Mouse (Mus musculus) embryonic facial prominence, embryonic 14.5 days (tissue): Measurements from ENCODE around the gene Lin7b. TPM values are rescaled to one million over a fixed set of nuclear protein-coding genes. Genes with fewer than 3 reads are reported as not detected.

ENCODE experiments used
- ATAC-seq: fragments of 200-750 bp; cut with Nextera tagmentation; 2 replicates; pipeline ENCODE4 v1.8.0; 2017; ENCODE audit warnings: low read depth, moderate number of reproducible peaks, moderate TSS enrichment
- DNase-seq: peaks from one replicate; pipeline ENCODE4 v3.0.0-alpha.2; 2015; ENCODE audit warnings: low spot score
- H3K27ac ChIP-seq: fragments of 300-500 bp; sonication (generic); replicated peaks from 2 replicates; pipeline ENCODE4 v1.5.1; 2014; ENCODE audit warnings: low read depth, mild to moderate bottlenecking, low read length, moderate library complexity
- H3K27me3 ChIP-seq: fragments of 300-500 bp; sonication (generic); replicated peaks from 2 replicates; pipeline ENCODE4 v1.6.1; 2014; ENCODE audit warnings: low read length; ENCODE audit not compliant: control insufficient read depth, insufficient read depth
- H3K36me3 ChIP-seq: fragments of 300-500 bp; sonication (generic); 2 replicates; pipeline ENCODE4 v1.6.1; 2014; ENCODE audit warnings: low read length, mixed read lengths; ENCODE audit not compliant: control insufficient read depth, insufficient read depth
- H3K4me1 ChIP-seq: fragments of 300-500 bp; sonication (generic); 2 replicates; pipeline ENCODE4 v1.6.1; 2014; ENCODE audit warnings: antibody characterized with exemption, low read length; ENCODE audit not compliant: control insufficient read depth, insufficient read depth
- H3K4me2 ChIP-seq: fragments of 300-500 bp; sonication (generic); 2 replicates; pipeline ENCODE4 v1.6.1; 2014; ENCODE audit warnings: low read depth, mild to moderate bottlenecking, low read length, moderate library complexity, mixed read lengths
- H3K4me3 ChIP-seq: fragments of 300-500 bp; sonication (generic); 2 replicates; pipeline ENCODE4 v1.5.1; 2014; ENCODE audit warnings: low read depth, mild to moderate bottlenecking, low read length
- H3K9ac ChIP-seq: fragments of 300-500 bp; sonication (generic); 2 replicates; pipeline ENCODE4 v1.6.1; 2014; ENCODE audit warnings: low read depth, mild to moderate bottlenecking, low read length, moderate library complexity, mixed read lengths
- H3K9me3 ChIP-seq: fragments of 300-500 bp; sonication (generic); 2 replicates; pipeline ENCODE4 v1.6.1; 2016; ENCODE audit warnings: low read length; ENCODE audit not compliant: control insufficient read depth
- WGBS: fragments of 180-500 bp; shearing (Covaris S2); extraction: QIAGEN DNeasy Blood & Tissue Kit; methylation state at CpG from one replicate; pipeline ENCODE4 v1.1.7; 2014; 5-methylcytosine and 5-hydroxymethylcytosine counted together
- polyA plus RNA-seq: library from polyadenylated mRNA; unstranded; fragments of >200 nt; fragmentation: Nextera tagmentation; extraction: Ambion mirVana; gene quantifications from 2 replicates; pipeline ENCODE4 v1.2.1, GENCODE M21; 2014

Gene Lin7b
- polyA plus RNA-seq, 1 experiment from 2014 or later, result 2.4 TPM

DNA sequence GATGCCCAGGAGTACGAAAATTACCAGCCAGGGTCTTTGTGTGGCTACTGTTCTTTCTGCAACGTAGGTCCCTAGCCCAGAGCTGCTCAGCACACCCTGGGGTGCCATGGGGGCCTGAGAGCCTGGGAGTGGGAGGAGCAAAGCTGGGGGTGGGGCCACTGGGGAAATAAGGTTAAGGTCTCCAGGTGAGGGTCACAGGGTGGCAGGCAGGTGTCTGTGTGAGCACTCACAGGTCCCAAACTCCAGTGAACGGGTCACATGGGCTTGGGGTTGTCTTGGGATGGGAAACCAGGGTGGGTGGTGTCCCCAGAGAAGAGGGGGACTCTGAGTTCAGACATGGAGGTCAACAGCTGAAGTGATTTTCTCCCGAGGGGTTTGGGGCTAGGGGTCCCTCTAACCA is 32.9 kb downstream of the Lin7b start:
- ATAC-seq (no peak), DNase-seq (no peak)
- H3K4me1 ChIP-seq, result peaks cover 48% of the 10 kb centered on the region
- no peak overlapping the region; the same call in 1 of the 2 replicates for H3K4me3 ChIP-seq
- no peak overlapping the region for H3K9ac ChIP-seq
- H3K9me3 ChIP-seq, result no peaks in the 10 kb centered on the region
- 17% methylated on average over 4 of the region's 4 CpGs for WGBS
- peak overlapping the region; percentile 87; the same call in 1 of the 2 replicates for H3K4me2 ChIP-seq
- H3K27me3 ChIP-seq, result no peaks in the 10 kb centered on the region
- no peak overlapping the region for H3K27ac ChIP-seq
- H3K36me3 ChIP-seq, result no peaks in the 10 kb centered on the region

DNA sequence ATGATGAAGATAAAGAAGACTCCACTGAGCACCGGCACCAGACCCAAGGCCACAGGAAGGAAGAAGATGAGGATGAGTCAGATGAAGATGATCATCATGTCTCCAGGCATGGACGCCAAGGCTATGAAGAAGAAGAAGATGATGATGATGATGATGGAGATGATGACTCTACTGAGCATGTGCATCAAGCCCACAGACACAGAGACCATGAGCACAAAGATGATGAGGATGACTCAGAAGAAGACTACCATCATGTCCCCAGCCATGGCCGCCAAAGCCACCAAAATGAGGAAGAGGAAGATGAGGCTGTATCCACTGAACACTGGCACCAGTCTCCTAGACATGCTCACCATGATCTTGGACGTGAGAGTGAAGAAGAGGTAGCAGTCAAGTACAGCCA is 34.1 kb downstream of the Lin7b start:
- DNase-seq, result no peak
- Histone ChIP-seq H3K36me3 (no peaks in the 10 kb centered on the region), H3K27me3 (no peaks in the 10 kb centered on the region), H3K9ac (no peak overlapping the region), H3K4me1 (peaks cover 47% of the 10 kb centered on the region), H3K27ac (no peak overlapping the region), H3K4me2 (no peak overlapping the region), H3K9me3 (no peaks in the 10 kb centered on the region), H3K4me3 (no peak overlapping the region)
- ATAC-seq, result no peak
- 96% methylated on average over 4 of the region's 4 CpGs for WGBS

DNA sequence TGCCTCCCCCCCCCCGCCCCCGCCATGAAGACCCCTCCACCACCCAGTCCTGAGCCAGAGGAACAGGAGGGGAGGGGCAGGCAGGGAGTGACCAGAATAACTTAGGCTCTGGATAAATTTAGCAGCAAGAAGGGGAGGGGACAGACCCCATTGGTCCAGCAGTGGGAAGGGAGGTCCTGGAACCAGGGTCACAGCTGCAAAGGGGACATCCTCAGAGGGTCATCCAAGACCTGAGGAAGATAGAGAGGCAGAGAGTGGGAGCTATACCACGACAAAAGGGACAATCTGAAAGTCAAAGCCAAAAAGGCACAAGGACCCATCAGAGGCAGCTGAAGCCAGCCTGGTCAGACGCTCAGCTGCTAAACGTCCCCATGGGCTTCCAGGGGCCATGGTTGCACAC is 35.3 kb downstream of the Lin7b start, which contains the start of gene Hrc:
Gene Hrc (plus strand): TSS at position 235 of the 400 bp plus-strand sequence.
- Histone ChIP-seq H3K9ac (peak within 1 kb of the TSS; percentile 35), H3K27me3 (no peaks in the 10 kb centered on the region), H3K4me3 (peak within 1 kb of the TSS; percentile 72), H3K27ac (peak within 1 kb of the TSS; percentile 92), H3K4me2 (peak within 1 kb of the TSS; percentile 80), H3K36me3 (no peaks in the 10 kb centered on the region), H3K4me1 (peaks cover 37% of the 10 kb centered on the region), H3K9me3 (no peaks in the 10 kb centered on the region)
- ATAC-seq (no peak), DNase-seq (peak; percentile 41)
- WGBS, result 39% methylated on average over 5 of the region's 5 CpGs

DNA sequence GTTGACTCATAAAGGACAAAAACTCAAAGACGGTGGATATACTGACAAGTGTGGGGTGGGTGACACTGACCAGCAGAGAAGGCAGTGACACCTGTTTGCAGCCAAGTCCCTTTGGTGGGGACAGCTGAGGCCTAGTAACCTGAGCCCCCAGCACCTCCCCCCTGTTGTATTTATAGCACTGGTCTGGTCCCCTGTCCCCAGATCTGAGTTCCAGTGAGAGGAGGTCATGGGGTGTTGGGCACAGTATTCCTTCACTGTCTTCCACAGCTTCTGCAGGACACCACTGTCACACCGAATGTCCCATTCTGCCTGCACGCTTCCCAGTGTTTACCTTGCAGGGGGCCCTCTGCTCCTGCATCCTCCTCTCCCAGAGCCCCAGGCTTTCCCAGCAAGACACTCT is 35.8 kb downstream of the Lin7b start:
- H3K4me2 ChIP-seq, result peak overlapping the region; percentile 80
- H3K27ac ChIP-seq, result peak overlapping the region; percentile 92
- DNase-seq, result peak; percentile 57
- H3K9ac ChIP-seq, result peak overlapping the region; percentile 35
- H3K27me3 ChIP-seq, result no peaks in the 10 kb centered on the region
- no peaks in the 10 kb centered on the region for H3K36me3 ChIP-seq
- ATAC-seq, result no peak
- WGBS, result 24% methylated on average over 2 of the region's 3 CpGs
- H3K4me3 ChIP-seq, result no peak overlapping the region
- H3K9me3 ChIP-seq, result no peaks in the 10 kb centered on the region
- H3K4me1 ChIP-seq, result peaks cover 32% of the 10 kb centered on the region

DNA sequence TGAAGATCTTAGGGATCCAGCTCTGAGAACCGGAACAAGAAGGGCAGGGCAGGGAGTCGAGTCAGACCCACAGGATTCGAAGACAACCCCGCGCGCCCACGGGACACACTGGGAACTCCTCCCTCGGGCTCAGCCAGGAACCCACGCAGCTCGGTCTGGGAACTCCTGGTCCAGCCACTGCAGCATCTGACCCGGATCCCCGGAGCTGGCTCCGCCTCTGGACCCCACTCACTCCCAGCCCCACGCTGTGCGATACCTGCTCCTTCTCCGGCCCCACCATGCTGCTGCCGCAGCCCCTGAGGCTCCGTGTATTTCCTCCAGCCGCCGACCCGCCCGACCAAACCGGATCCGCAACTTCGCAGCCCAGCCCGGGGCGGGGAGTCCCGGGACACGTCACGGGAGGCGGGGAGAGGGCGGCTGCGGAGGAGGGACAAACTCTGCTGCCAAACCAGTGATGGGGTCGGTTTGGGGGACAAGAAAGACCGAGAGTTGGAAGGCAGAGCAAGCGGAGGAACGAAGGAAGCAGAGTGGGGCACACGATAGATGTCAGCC is 36.9 kb downstream of the Lin7b start, which contains the start of gene Trpm4:
Gene Trpm4 (minus strand): TSS at position 350 of the 552 bp plus-strand sequence.
- Histone ChIP-seq H3K27ac (peak within 1 kb of the TSS; percentile 92), H3K4me3 (peak within 1 kb of the TSS; percentile 72), H3K9ac (peak within 1 kb of the TSS; percentile 77), H3K4me1 (peaks cover 21% of the 10 kb centered on the region), H3K4me2 (peak within 1 kb of the TSS; percentile 80), H3K27me3 (no peaks in the 10 kb centered on the region), H3K36me3 (no peaks in the 10 kb centered on the region), H3K9me3 (no peaks in the 10 kb centered on the region)
- ATAC-seq (peak; percentile 84), DNase-seq (peak; percentile 94)
- under 1% methylated on average over 33 of the region's 38 CpGs for WGBS

DNA sequence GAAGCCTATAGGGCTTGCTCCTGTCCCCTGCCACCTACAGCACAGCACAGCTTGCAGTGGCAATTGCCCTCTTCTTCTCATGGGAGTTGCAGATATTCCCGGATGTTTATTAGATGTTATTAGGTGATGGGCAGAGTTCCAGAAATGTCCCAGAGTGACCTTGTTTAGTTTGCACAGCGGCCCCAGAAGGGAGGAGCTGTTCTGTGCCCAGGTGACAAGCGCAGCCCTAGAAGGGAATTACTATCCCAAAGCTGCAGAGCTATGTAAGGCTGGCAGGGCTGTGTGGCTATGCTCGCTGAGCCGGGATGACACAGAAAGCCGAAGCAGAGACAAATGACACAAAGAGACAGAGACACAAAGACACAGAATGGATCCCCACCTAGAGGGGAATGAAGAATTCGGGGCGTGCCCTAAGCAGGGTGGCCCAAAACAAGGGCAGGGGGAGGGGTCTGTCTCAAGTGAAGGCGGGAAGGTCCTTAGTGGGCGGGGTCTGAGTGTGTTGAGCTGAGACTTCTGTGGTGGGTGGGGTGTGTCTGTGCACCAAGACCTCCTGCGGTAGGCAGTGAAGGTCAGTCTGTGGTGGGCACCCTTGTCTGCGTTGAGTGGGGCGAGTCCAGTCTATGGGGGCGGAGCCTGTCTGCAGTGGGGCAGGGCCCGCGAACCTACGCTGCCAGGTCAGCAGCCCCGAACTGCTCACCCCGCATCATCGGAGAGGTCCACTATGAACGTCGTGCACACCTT is 37.5 kb downstream of the Lin7b start:
- H3K36me3 ChIP-seq, result no peaks in the 10 kb centered on the region
- H3K4me1 ChIP-seq, result peaks cover 20% of the 10 kb centered on the region
- H3K9me3 ChIP-seq, result no peaks in the 10 kb centered on the region
- peak overlapping the region; percentile 80 for H3K4me2 ChIP-seq
- H3K4me3 ChIP-seq, result peak overlapping the region; percentile 72
- H3K9ac ChIP-seq, result peak overlapping the region; percentile 77
- DNase-seq (peak; percentile 92), ATAC-seq (peak; percentile 58)
- no peaks in the 10 kb centered on the region for H3K27me3 ChIP-seq
- H3K27ac ChIP-seq, result peak overlapping the region; percentile 92
- 3% methylated on average over 13 of the region's 22 CpGs for WGBS

DNA sequence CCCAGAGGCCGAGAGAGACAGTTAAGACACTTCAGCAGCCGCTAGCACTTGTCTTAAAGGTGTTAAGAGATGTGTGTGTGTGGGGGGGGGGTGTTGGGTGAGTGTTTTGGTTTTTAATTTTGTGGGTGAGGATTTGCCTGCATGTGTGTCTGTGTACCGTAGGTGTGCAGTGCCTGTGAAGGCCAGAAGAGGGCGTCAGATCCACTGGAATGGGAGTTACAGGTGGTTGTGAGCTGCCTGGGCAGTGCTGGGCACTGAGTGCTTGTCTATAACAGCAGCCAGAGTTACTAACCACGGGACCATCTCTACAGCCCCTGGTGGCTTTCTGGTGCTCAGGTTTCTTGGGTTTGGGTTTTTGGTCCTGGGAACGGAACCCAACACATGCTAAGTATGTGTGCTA is 38.9 kb downstream of the Lin7b start:
- ATAC-seq (no peak), DNase-seq (no peak)
- Histone ChIP-seq H3K9ac (no peak overlapping the region), H3K36me3 (peaks cover 3% of the 10 kb centered on the region; the same call in 1 of the 2 replicates), H3K4me2 (no peak overlapping the region), H3K9me3 (no peaks in the 10 kb centered on the region), H3K27me3 (no peaks in the 10 kb centered on the region), H3K27ac (no peak overlapping the region), H3K4me3 (no peak overlapping the region), H3K4me1 (peaks cover 20% of the 10 kb centered on the region)
- 78% methylated on average over 6 of the region's 6 CpGs for WGBS

DNA sequence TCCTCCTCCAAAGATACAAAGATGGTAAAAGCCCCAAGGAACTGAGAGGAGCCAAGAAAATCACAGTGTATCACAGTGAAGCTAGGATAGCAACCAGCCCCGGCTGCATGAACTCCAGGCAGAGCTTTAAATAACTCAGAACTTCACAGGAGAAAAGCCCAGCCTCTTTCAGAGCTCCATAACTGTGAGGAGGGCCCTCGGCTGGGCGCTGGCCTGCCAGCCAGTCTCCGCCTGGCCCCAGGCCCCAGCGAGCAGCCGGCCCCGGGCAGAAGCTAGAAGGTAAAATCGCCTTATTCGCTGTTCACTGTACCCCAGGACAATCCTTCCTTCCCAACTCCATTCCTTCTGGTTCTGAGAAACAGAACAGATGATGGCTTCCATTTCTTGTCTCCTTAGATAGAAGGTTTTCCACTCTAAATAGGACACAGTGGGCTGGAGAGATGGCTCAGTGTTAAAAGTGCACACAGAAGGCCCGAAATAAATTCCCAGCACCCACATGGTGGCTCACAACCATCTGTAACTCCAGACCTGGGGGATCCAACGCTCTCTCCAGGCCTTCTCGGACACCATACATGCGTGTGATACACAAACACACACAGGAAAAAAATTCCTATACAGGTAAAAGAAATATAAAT is 41.4 kb downstream of the Lin7b start:
- 78% methylated on average over 11 of the region's 13 CpGs for WGBS
- Histone ChIP-seq H3K9me3 (peaks cover 3% of the 10 kb centered on the region; the same call in 1 of the 2 replicates), H3K27ac (0 out of 2 replicates have a peak overlapping the region, but pooled peaks have one; percentile 10), H3K4me2 (no peak overlapping the region), H3K9ac (peak overlapping the region; percentile 40; the same call in 1 of the 2 replicates), H3K4me1 (peaks cover 7% of the 10 kb centered on the region; the same call in 1 of the 2 replicates), H3K27me3 (no peaks in the 10 kb centered on the region), H3K4me3 (no peak overlapping the region), H3K36me3 (peaks cover 18% of the 10 kb centered on the region)
- DNase-seq (no peak), ATAC-seq (no peak)
